Mouse (Mus musculus): ENCODE measurements at regions not wholly inside any gene's neighbourhood (a gene's known extent, or its start where the extent isn't known, plus 50 kb on each side); places are given as distances from the start of the nearest gene placed in this dataset.

DNA sequence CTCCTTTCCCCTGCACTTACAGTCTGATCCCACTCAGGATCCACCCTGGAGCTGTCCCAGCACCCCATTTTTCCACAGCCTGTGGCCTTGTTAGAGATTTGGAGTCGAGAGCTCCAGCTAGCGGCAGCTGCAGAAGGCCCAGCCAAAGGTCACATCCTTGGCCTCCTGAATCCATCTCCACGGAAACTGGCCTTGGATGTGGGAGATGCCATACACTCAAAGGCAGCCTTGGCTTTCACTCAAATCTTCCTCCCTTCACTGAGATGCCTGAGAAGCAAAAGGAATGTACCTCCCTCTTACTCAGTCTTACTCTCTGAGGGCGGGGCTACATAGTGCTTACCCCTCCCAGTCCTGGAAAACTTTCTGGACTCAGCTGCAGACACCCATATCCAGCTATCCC lies 56.2 kb upstream of the Ky start:
- Histone ChIP-seq H3K27ac (no peak overlapping the region), H3K4me3 (no peak overlapping the region), H3K4me1 (no peaks in the 10 kb centered on the region), H3K9ac (no peak overlapping the region), H3K9me3 (no peaks in the 10 kb centered on the region), H3K36me3 (no peaks in the 10 kb centered on the region), H3K4me2 (replicated peaks) (no peak overlapping the region), H3K27me3 (replicated peaks) (no peaks in the 10 kb centered on the region)
- WGBS, result 56% methylated on average over 4 of the region's 4 CpGs
- ATAC-seq (ENCODE audit: low FRiP score, low read depth), result no peak

DNA sequence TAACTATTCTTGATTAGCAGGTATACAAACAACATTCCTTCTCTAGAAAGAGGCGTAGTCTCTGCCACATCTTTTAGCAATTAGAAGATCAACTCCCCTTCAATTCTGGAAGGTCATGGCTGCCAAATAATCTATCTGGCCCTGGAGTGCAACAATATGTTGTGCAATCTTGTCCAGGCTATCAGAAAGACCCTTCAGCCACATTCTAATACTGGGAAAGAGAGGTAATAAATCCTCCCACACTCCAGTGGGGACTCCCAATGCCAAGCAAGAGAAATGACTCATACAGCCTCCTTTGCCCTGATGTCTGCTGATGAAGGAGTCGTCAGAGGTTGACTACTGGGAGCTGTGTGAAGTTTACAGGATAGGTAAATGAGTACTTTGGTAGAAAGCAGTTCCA lies 59.5 kb upstream of the Ky start:
- WGBS, result 80% methylated on average over 2 of the region's 2 CpGs
- Histone ChIP-seq H3K9ac (no peak overlapping the region), H3K36me3 (no peaks in the 10 kb centered on the region), H3K9me3 (no peaks in the 10 kb centered on the region), H3K27me3 (replicated peaks) (no peaks in the 10 kb centered on the region), H3K4me1 (no peaks in the 10 kb centered on the region), H3K4me2 (replicated peaks) (no peak overlapping the region), H3K27ac (no peak overlapping the region), H3K4me3 (no peak overlapping the region)
- ATAC-seq (ENCODE audit: low FRiP score, low read depth), result no peak

DNA sequence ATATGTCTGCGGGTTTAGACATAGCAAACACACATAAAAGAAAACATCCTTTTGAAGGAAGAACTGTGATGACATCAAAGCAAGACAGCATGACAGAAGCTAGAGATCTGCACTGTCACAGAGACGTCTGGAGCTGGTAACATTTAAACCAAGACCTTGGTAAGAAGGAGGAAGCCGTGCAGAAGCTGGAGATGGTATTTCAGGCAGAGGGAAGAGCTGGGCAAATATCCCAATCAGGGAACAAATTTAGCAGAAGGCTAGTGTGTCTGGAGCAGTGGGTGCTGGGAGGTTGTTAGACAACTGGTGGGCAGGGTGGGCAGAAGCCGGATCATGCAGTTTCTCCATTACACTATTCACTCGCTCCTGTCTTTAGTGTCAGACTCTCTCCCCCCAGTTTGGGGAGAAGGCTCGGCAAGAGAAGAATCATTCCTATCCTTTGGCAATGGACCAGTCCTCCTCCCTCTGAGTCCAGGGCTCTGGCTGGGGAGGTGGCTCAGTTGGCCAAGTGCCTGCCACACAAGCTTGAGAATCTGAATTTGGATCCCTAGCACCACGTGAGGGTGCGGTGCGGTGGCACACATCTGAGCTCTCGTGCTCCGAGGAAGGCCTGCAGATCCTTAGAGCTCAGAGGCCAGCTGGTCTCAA lies 63.2 kb upstream of the Ky start:
- Histone ChIP-seq H3K4me1 (no peaks in the 10 kb centered on the region), H3K4me3 (no peak overlapping the region), H3K36me3 (no peaks in the 10 kb centered on the region), H3K9me3 (no peaks in the 10 kb centered on the region), H3K27me3 (replicated peaks) (no peaks in the 10 kb centered on the region), H3K4me2 (replicated peaks) (no peak overlapping the region), H3K27ac (no peak overlapping the region), H3K9ac (no peak overlapping the region)
- no peak for ATAC-seq (ENCODE audit: low FRiP score, low read depth)
- 90% methylated on average over 11 of the region's 11 CpGs for WGBS

DNA sequence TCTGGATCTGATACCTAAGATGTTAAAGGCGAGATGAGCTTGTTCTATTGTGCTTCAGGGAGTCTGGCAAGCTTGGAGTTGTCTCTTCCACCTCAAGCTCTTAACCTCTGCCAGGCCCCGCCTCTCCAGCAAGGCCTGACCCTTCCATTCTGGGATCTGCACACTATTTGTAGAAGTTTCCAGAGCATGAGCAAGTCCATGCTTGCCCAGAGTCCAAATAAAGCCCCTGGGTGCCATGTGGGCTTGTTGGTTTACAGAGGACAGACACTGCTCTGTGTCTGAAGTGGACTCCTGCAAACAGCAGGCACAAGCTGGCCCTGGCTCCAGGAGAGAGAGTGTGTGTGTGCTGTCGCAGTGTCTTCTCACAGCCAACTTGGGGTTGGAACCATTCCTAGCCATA lies 67.9 kb upstream of the Ky start:
- no peak overlapping the region for H3K9ac ChIP-seq
- no peak for ATAC-seq (ENCODE audit: low FRiP score, low read depth)
- H3K4me2 ChIP-seq (replicated peaks), result no peak overlapping the region
- no peaks in the 10 kb centered on the region for H3K9me3 ChIP-seq
- H3K27me3 ChIP-seq (replicated peaks), result no peaks in the 10 kb centered on the region
- no peaks in the 10 kb centered on the region for H3K36me3 ChIP-seq
- H3K4me1 ChIP-seq, result no peaks in the 10 kb centered on the region; the same call in 1 of the 2 replicates
- 80% methylated on average over 3 of the region's 3 CpGs for WGBS
- no peak overlapping the region for H3K27ac ChIP-seq
- no peak overlapping the region for H3K4me3 ChIP-seq

DNA sequence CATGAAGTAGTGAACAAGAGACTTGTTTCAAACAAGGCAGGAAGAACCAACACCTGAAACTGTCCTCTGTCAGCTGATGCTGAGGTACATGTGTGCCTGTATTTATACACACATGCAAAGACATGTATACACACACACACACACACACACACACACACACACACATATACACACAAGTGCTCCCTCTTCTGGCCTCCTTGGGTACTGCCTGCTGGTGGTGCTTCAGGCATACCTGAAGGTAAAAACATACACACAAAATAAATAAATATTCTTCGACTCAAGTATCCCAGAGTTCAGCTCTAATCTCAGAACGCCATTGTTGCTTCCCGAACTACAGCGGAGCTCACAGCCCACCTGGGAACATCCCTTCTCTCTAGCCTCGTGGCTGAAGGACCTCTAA lies 69.2 kb upstream of the Ky start:
- no peak overlapping the region for H3K4me2 ChIP-seq (replicated peaks)
- no peaks in the 10 kb centered on the region for H3K9me3 ChIP-seq
- H3K9ac ChIP-seq, result no peak overlapping the region
- H3K27ac ChIP-seq, result no peak overlapping the region
- no peaks in the 10 kb centered on the region for H3K36me3 ChIP-seq
- 90% methylated on average over 5 of the region's 5 CpGs for WGBS
- no peak for ATAC-seq (ENCODE audit: low FRiP score, low read depth)
- H3K4me3 ChIP-seq, result no peak overlapping the region
- no peaks in the 10 kb centered on the region for H3K27me3 ChIP-seq (replicated peaks)
- H3K4me1 ChIP-seq, result no peaks in the 10 kb centered on the region; the same call in 1 of the 2 replicates

DNA sequence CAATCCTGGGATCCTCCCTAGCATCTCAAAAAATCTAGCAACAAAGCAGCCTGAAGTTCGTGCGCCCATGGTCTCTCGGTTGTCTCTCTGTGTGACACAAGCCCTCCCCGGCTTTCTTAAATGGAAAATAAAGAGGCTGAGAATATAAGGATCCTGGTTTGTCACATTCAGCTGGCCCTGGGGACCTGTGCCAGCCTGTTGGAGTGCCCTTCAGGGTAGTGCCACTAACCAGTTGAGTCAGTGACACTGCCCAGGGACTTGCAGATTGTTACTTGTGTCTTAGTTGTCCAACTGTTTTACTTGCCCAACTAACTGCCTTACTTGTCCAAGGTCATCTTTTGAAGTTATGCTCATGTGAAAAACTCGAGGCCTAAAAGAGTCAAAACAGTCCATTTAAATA lies 73.5 kb upstream of the Ephb1 start:
- peaks cover 16% of the 10 kb centered on the region for H3K4me1 ChIP-seq
- H3K9me3 ChIP-seq, result no peaks in the 10 kb centered on the region
- 87% methylated on average over 5 of the region's 5 CpGs for WGBS
- H3K9ac ChIP-seq, result no peak overlapping the region
- H3K4me2 ChIP-seq (replicated peaks), result no peak overlapping the region
- no peak overlapping the region for H3K4me3 ChIP-seq
- H3K27ac ChIP-seq, result no peak overlapping the region
- no peaks in the 10 kb centered on the region for H3K36me3 ChIP-seq
- 0 out of 2 replicates have a peak, but pooled peaks cover 6% of the 10 kb centered on the region for H3K27me3 ChIP-seq (replicated peaks)
- ATAC-seq (ENCODE audit: low FRiP score, low read depth), result no peak

DNA sequence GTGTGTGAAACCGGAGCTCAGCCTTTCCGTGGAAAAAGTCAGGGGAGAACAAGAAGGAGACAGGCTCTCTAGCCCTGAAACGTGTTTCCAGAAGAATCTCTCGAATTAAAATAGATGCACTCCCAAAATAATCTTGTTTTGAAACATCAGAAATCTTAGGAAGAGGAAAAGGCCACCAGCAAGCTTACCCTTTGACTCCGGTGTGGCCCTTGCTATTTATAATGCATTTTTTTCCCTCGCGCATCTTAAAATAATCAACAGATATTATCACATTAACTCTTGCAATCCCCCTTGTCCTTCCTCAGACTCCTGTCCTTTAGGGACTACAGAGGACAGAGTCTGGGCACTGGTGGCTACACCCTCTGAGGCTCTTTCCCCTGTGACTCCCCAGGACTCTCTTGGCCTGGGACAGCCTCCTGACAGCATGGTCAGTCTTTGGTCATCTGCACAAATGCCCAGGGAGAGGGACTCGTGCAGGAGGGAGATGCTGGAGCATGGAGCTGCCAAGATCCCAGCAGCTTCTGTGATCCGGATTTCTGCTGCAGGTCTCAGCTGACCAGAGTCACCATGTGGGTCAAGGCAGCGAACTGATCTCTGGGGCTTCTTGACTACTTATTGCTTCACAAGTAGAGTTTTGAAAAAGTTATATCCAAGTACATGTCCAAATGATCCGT lies 70.3 kb upstream of the Ephb1 start:
- Histone ChIP-seq H3K27me3 (replicated peaks) (0 out of 2 replicates have a peak, but pooled peaks cover 5% of the 10 kb centered on the region), H3K4me2 (replicated peaks) (peak overlapping the region; percentile 52), H3K36me3 (no peaks in the 10 kb centered on the region), H3K9me3 (no peaks in the 10 kb centered on the region), H3K9ac (0 out of 2 replicates have a peak overlapping the region, but pooled peaks have one; percentile 40), H3K4me1 (peaks cover 18% of the 10 kb centered on the region), H3K4me3 (no peak overlapping the region), H3K27ac (no peak overlapping the region)
- WGBS, result 73% methylated on average over 11 of the region's 11 CpGs
- no peak for ATAC-seq (ENCODE audit: low FRiP score, low read depth)

DNA sequence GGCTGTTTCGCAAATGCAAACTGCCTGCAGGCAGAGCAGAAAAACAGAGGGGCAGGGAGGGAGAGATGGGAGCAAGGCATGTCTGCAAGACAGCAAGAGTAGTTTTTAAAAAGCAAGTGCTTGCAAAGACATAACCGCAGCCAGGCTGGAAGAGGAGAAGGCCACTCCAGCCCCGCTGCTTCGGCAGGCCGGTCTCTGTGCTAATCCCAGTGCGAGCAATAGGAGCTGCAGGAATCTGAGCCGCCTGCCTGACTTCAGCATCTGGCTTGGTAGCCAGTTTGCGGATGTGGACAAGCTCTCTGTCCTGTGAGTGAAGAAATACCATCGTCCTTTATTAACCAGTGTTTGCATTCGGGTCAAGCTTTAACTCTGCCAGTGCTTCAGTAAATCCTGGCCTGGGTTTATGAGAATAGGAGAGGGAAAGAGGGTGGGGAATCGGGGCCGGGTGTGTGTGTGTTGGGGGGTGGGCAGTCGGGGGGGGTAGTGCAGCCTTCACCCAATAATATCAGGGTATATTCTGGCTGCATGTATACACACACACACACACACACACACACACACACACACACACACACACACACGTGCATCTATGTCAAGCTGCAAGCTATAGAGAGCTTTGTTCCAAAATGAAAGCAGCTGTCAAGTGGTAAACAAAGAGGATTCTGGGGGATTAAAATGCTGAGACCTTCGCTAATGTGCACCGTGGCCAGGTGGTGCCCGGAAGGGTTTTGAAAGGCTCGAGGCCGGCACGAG lies 69.6 kb upstream of the Ephb1 start:
- WGBS, result 10% methylated on average over 20 of the region's 20 CpGs
- ATAC-seq (ENCODE audit: low FRiP score, low read depth), result peak; percentile 51
- peak overlapping the region; percentile 40 for H3K9ac ChIP-seq

DNA sequence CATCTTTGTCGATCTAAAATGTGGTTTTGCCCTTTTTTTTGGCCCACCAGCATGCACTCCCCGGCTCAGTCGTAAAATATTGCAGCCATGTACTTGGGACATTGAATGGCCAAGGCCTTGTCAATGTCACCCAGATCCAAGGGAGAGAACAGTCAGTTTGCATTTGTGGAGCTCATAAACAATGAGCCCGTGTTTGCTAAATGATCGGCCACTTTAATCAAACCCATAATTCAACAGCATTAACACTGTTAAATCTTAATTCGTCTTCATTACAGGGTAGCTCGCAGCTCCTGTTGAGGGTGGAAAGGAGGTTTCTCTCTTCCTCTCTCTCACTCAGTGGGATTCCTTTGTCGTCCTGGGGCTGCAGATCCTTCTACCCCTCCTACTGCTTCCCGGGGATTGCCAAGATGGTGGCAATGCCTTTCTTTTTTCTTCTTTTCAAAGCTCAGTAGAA lies 69.0 kb upstream of the Ephb1 start:
- 5% methylated on average over 9 of the region's 9 CpGs for WGBS
- Histone ChIP-seq H3K27me3 (replicated peaks) (0 out of 2 replicates have a peak, but pooled peaks cover 3% of the 10 kb centered on the region), H3K36me3 (no peaks in the 10 kb centered on the region), H3K4me2 (replicated peaks) (peak overlapping the region; percentile 52), H3K4me3 (no peak overlapping the region), H3K4me1 (peaks cover 18% of the 10 kb centered on the region), H3K9ac (peak overlapping the region; percentile 40), H3K9me3 (no peaks in the 10 kb centered on the region), H3K27ac (peak overlapping the region; percentile 53; the same call in 1 of the 2 replicates)
- ATAC-seq (ENCODE audit: low FRiP score, low read depth), result peak; percentile 51

More for the DNA sequence above, 69.6 kb upstream of the Ephb1 start:
- H3K4me3 ChIP-seq, result no peak overlapping the region
- H3K27me3 ChIP-seq (replicated peaks), result 0 out of 2 replicates have a peak, but pooled peaks cover 3% of the 10 kb centered on the region
- H3K27ac ChIP-seq, result peak overlapping the region; percentile 53; the same call in 1 of the 2 replicates
- H3K4me1 ChIP-seq, result peaks cover 18% of the 10 kb centered on the region
- H3K4me2 ChIP-seq (replicated peaks), result peak overlapping the region; percentile 52
- no peaks in the 10 kb centered on the region for H3K9me3 ChIP-seq
- no peaks in the 10 kb centered on the region for H3K36me3 ChIP-seq

DNA sequence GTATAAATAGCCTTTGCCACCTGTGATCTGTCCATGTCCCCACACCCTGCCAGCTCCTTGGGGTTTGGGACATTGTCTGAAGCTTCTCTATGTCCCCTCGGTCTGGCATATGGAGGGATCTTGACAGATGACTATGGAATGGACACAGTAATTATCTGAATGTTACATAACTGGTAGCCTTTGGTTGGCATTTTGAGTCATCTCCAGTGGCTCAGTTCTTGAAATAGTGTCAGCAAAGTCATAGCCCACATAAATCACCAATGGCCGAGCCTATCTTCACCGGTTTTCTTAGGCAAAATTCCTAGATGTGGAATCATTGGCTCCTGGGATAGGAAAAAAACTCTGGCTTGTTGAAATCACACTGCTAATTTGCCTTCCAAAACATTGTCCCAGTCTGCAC lies 67.3 kb upstream of the Ephb1 start:
- WGBS, result 88% methylated on average over 3 of the region's 3 CpGs
- H3K9ac ChIP-seq, result no peak overlapping the region

DNA sequence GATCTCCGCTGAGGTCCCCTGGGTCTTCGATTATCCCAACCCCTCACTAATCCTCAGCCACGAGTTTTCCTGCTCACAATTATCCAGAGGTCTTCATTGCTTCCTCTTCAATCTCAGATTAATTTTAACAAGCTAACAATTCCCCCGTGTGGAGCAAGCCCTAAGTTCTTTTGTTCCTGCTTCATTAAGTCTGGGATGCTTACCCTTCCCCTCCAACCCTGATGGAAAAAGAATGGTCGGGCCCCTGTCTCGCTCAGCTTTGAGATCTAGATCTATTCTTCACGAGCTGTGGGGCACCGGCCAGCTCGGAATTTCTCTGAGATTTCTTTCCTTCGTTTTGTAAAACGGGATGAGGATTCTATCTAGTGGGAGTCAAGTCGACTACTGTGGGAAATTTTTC lies 65.7 kb upstream of the Ephb1 start:
- Histone ChIP-seq H3K27me3 (replicated peaks) (0 out of 2 replicates have a peak, but pooled peaks cover 3% of the 10 kb centered on the region), H3K4me2 (replicated peaks) (no peak overlapping the region), H3K9ac (no peak overlapping the region), H3K4me1 (peaks cover 18% of the 10 kb centered on the region), H3K27ac (no peak overlapping the region), H3K4me3 (no peak overlapping the region), H3K36me3 (no peaks in the 10 kb centered on the region), H3K9me3 (0 out of 2 replicates have a peak, but pooled peaks cover 5% of the 10 kb centered on the region)
- WGBS, result 20% methylated on average over 12 of the region's 12 CpGs
- ATAC-seq (ENCODE audit: low FRiP score, low read depth), result no peak

More for the DNA sequence above, 67.3 kb upstream of the Ephb1 start:
- no peak for ATAC-seq (ENCODE audit: low FRiP score, low read depth)
- H3K27ac ChIP-seq, result no peak overlapping the region
- H3K4me1 ChIP-seq, result peaks cover 18% of the 10 kb centered on the region
- 0 out of 2 replicates have a peak, but pooled peaks cover 2% of the 10 kb centered on the region for H3K9me3 ChIP-seq
- H3K36me3 ChIP-seq, result no peaks in the 10 kb centered on the region
- H3K4me3 ChIP-seq, result no peak overlapping the region
- H3K27me3 ChIP-seq (replicated peaks), result 0 out of 2 replicates have a peak, but pooled peaks cover 3% of the 10 kb centered on the region
- no peak overlapping the region for H3K4me2 ChIP-seq (replicated peaks)

DNA sequence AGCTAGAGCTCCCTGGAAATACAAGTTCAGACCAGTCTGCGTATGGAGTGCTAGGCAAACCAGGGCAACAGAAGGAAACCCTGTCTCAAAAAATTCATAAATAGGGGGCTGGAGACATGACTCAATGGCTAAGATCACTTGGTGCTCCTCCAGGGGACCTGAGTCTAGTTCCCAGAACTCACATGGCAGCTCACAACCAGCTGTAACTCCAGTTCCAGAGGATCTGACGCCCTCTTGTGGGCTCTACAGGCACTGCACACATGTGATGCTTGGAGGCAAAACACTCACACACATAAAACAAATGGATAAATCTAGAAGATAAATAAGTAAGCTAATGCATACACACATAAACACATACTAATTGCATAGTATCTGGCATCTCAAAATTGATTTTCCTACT lies 59.1 kb upstream of the Ephb1 start:
- WGBS, result 70% methylated on average over 2 of the region's 2 CpGs
- Histone ChIP-seq H3K27me3 (replicated peaks) (no peaks in the 10 kb centered on the region), H3K4me1 (no peaks in the 10 kb centered on the region), H3K4me2 (replicated peaks) (no peak overlapping the region), H3K9ac (no peak overlapping the region), H3K27ac (no peak overlapping the region), H3K9me3 (0 out of 2 replicates have a peak, but pooled peaks cover 5% of the 10 kb centered on the region), H3K36me3 (no peaks in the 10 kb centered on the region), H3K4me3 (no peak overlapping the region)
- no peak for ATAC-seq (ENCODE audit: low FRiP score, low read depth)
